Mouse (Mus musculus): ENCODE measurements at regions not wholly inside any gene's neighbourhood (a gene's known extent, or its start where the extent isn't known, plus 50 kb on each side); places are given as distances from the start of the nearest gene placed in this dataset.

DNA sequence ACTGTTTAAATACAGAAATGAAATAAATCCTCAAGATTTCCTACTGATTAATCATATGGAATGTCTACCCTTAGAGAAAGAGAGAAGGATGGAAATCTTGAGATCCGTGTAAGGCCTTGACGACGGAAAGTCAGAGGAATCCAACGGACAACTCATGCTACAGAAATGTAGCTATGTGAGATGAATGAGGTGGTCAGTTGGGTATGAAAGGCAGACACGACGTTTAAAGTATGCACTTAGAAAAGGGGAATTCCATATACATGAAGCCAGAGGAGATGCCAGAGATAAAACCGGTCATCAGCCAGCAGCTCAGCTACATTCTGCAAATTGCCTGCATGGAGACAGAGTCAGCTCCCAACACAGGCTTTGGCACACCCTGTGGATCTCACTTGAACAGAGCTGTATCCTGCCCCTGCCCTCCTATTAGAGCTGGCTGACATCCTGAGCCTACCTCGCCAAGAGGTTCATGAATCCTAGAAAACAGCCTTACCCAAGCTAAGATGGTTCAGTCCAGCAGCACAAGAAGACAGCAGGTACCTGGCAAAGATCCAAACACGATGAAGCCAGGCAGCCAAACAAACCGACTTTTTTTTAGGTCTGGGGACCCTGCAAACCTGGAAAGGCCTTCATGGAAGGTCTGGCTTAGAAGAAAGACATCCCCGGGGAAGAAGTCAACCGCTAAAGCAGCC lies 331.3 kb upstream of the Epha4 start:
- no peak for TF ChIP-seq EP300 (IDR thresholded peaks at IDR 0.05; ENCODE audit: low read length)
- TF ChIP-seq CTCF (conservative IDR thresholded peaks at IDR 0.05 in 1 of 2, IDR thresholded peaks at IDR 0.05 in 1 of 2; ENCODE audit: low read depth in 2 of 2, low read length in 2 of 2) = no peak
- TF ChIP-seq USF1 (IDR thresholded peaks at IDR 0.05; ENCODE audit: low read depth, low read length) = no peak
- TF ChIP-seq JUND (conservative IDR thresholded peaks at IDR 0.05; ENCODE audit: low read depth, low read length) = no peak
